Mouse (Mus musculus) ovary, postnatal 36 days (tissue): ENCODE data around the gene Celf5.

Experiments used
- DNase-seq: peaks from one replicate; pipeline ENCODE4 v3.0.0; 2022; ENCODE audit warnings: low spot score, mixed read lengths

The Celf5 gene

GRCm38 (mm10) chr10:81413310-81414261, 68.9 kb downstream of the Celf5 start:
- DNase-seq = peak; percentile 85

- DNase-seq = no peak
Observed at GRCm38 (mm10) chr10:81412586-81413309, 69.8 kb downstream of the Celf5 start.

- DNase-seq = peak; percentile 75
Observed at GRCm38 (mm10) chr10:81411471-81412400, 70.8 kb downstream of the Celf5 start.

GRCm38 (mm10) chr10:81410981-81411380, 71.5 kb downstream of the Celf5 start:
- DNase-seq = no peak

- no peak for DNase-seq
Observed at GRCm38 (mm10) chr10:81410350-81410749, 72.2 kb downstream of the Celf5 start.

GRCm38 (mm10) chr10:81409330-81409729, 73.2 kb downstream of the Celf5 start:
- DNase-seq = no peak
